Mouse (Mus musculus): Measurements from ENCODE around the gene Sf3a3. TPM values are rescaled to one million over a fixed set of nuclear protein-coding genes. Genes with fewer than 3 reads are reported as not detected.

Sf3a3 gene
- 118 and 153 TPM in 2 replicates for total RNA-seq (2017)

DNA sequence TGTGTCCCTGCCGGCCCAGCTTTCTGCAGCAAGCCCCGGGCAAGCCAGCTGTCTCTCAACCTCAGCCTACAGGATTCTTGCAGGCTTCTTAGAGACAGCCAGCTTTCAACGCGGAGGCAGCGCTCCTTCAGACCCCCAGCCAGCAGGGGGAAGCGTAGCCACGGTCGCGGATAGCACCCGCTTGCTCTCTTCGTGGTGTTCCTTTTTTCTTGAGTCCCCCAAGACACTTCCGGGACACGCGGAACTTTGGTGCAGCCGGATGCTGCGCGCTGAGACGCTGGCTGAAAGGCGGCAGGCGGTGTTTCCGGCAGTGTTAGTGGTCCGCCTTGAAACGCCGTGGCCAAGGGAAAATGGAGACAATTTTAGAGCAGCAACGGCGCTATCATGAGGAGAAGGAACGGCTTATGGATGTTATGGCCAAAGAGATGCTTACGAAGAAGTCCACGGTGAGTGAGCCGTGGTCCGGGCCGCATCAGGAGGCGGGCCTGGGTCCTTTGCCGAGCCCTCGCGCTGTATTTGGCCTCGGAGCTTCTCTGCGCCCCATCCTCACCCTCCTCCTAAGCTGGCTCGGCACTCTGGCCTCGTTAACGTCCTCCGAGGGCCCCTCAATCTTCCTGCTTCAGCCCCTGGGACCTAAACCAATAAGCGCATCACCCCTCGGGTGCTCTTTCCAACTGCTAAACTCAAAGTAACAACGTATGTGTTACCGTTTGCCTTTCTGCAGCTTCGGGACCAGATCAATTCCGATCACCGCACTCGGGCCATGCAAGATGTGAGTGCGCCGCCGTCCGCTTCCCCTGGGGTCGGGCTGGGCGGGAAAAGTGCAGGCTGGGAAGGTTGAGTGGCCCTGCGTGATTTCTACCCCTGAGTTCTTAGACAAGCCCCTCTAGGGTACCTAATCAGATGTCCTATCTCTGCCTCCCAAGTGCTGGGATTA is at the start of gene Sf3a3:
TSS of gene Sf3a3 (plus strand) at position 232 of the 937 bp plus-strand sequence.
- ATAC-seq (replicated peaks in 1 of 2; ENCODE audit: insufficient read depth in 1 of 2, low FRiP score in 2 of 2, low TSS enrichment in 1 of 2, low read depth in 1 of 2, poor library complexity in 2 of 2, severe bottlenecking in 2 of 2): peak; percentile 91 to 93

DNA sequence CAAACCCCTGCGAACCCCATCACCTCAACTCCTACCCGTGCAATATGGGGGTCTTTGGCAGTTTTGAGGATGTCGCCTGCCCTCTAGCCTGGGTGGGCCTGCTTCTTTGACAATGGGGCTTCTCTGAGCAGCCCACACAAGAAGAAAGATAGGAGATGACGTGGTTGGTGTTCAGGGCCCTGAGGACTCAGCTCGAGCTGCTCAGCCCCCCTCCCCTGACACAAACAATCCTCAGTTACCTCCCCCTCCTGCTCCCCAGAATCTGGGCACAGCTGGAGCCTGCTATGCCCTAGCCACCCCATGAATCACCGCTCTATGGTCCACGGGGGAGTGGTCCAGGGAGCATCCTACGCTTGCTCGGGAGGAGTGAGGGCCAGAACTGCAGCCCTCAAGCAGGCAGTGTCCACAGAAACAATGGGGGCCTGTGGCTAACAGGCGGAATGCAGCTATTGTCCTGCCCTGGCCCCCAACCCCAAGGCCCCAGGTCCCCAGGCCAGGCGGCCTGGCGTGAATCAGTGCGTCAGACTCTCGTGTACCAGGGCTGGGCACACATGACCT is 47.0 kb upstream of the Sf3a3 start:
- no peak for ATAC-seq (replicated peaks in 1 of 2; ENCODE audit: insufficient read depth in 1 of 2, low FRiP score in 2 of 2, low TSS enrichment in 1 of 2, low read depth in 1 of 2, poor library complexity in 2 of 2, severe bottlenecking in 2 of 2)

DNA sequence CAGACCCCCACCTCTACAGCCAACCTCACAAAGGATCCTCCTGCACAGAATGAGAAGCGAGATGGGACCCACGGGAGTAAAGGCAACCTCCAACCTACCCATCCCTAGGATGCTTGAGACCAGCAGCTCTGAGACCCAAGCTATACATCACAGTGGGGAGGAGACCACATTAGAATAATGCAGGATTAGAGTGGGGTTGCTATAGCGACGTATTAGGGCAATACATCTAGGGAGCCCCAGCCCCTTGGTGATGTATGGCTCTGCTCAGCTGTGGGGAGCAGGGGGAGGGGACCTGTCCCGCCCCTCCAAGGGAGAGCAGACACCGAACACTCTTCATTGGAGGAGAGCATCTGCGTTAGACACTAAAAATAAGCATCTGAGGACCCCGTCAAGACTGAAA is 46.5 kb upstream of the Sf3a3 start:
- no peak for ATAC-seq (replicated peaks in 1 of 2; ENCODE audit: insufficient read depth in 1 of 2, low FRiP score in 2 of 2, low TSS enrichment in 1 of 2, low read depth in 1 of 2, poor library complexity in 2 of 2, severe bottlenecking in 2 of 2)

DNA sequence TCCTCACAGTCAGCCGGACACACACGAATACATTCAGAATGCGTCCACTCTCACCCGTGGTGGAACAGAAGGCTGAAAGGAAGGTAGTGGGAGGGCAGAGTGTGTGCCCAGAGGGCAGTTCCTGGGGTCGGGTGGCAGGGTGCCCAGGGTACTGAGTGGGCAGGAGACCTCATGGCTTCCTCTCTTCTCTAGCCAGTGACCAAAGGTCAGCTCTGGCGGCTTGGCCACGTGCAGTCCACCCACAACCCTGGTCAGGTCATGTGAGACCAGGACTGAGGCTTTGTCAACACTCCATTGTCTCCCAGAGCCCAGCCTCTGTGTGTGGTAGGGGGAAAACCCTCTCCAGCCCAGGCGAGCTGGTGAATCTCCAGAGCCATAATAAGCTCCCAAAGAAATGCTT is 44.3 kb upstream of the Sf3a3 start:
- no peak for ATAC-seq (replicated peaks in 1 of 2; ENCODE audit: insufficient read depth in 1 of 2, low FRiP score in 2 of 2, low TSS enrichment in 1 of 2, low read depth in 1 of 2, poor library complexity in 2 of 2, severe bottlenecking in 2 of 2)

DNA sequence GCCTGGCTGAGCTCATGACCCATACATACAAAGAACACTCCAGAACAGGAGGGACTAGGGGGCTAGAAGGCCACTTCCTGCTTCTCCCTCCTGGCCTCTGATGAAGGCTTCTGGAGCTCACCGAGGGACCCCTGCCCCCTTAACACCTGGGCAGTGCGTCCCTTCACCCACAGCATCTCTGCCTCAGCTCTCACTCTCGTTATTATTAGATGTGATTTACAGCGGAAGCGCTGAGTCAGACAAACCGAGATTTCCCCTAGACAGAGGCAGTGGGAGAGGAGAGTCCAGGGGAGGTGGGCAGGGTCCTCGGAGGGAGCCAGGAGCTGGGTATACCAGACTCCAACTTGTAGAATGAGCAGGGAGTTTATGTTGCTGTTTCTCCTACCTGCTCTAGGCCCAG is 43.0 kb upstream of the Sf3a3 start:
- no peak for ATAC-seq (replicated peaks in 1 of 2; ENCODE audit: insufficient read depth in 1 of 2, low FRiP score in 2 of 2, low TSS enrichment in 1 of 2, low read depth in 1 of 2, poor library complexity in 2 of 2, severe bottlenecking in 2 of 2)

DNA sequence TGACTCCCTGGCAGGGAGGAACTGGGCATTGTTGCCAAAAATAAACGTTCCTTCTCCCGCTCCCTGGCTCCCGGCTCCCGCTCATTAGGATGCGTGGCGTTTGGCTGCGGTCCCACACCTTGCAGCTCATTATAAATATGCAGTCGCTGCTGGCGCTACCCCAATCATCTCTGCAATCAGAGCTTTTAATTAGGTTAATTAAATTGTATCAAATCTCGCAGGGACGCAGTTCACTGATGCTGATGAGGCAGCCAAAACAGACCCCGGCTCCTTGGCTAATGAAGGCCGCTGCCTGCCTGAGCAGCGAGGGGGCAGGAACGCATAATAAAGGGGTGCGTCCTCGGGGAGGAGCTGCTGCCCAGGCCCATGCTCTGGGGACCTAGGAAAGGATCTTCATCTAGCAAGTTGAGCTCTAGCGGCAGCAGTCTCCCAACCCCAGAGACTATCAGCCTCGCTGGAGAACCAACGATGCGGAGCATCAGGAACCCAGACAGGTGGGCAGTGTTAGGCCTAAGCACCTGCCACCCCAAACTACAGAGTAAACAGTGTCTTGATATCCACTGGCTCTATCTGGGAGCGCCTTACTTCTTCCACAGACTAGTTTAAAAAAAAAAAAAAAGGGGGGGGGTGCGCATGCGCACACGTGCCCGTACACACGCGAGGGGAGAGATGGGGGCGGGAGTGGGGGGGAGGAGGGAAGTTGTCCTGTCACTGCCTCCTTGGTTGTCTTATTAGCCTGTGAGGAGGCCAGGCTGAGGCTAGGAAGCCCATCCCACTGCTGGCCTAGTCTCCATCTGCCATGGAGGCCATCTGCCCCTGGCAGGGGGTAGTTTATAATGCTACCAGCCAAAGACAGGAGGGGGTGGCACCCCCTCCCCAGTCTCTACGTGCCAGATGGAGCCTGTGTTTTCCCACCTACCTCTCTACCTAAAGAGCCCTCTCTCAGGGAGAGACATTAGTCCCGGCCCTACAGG is 41.9 kb upstream of the Sf3a3 start:
- no peak for ATAC-seq (replicated peaks in 1 of 2; ENCODE audit: insufficient read depth in 1 of 2, low FRiP score in 2 of 2, low TSS enrichment in 1 of 2, low read depth in 1 of 2, poor library complexity in 2 of 2, severe bottlenecking in 2 of 2)

DNA sequence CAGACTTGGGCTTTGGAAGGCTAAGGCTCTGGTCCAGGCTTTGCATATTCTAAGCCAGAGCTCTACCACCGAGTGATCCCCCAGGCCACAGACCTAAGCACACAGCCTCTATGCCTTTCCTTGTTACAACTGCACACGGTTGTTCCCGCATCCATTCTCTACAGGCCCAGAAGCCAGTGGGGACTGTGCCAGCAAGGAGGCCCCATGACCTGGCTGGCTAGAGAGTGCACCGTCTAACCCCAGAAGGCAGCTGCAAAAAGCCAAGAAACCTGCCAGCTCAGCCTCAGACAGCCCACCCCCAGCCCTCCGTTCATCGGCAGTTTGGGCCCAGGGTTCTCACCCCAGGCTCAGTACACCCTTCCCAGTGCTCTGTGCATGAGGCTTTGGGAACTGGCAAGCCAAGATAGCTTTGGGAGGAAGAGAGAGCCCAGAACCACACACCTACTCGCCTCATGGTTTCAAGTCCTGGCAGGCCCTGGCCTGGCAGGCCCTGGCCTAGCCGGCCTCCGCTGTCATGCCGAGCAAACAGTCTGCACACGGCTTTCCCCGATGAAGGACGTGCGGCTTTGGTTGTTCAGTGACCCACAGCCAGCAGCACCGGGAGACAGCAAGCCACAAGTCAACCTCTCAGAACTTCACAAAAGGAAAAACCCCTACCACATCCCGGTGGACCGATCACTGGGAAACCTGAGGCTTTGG is 40.1 kb upstream of the Sf3a3 start:
- no peak for ATAC-seq (replicated peaks in 1 of 2; ENCODE audit: insufficient read depth in 1 of 2, low FRiP score in 2 of 2, low TSS enrichment in 1 of 2, low read depth in 1 of 2, poor library complexity in 2 of 2, severe bottlenecking in 2 of 2)

DNA sequence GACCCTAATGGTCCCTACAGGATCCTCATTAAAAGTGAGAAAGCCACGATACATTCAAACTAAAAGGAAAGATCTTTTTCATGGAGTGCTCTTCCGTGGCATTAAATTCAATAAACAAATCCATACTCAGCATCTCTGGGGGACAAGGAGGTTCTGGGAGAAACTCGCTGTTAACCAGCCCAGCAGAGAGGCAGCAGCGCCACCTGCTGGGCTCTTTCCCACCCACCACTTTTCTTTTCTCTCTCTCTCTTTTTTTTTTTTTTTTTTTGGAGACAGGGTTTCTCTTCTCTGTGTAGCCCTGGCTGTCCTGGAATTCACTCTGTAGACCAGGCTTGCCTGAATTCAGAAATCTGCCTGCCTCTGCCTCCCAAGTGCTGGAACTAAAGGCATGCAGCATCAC is 39.5 kb upstream of the Sf3a3 start:
- no peak; a peak in 1 of 4 replicates for ATAC-seq (replicated peaks in 1 of 2; ENCODE audit: insufficient read depth in 1 of 2, low FRiP score in 2 of 2, low TSS enrichment in 1 of 2, low read depth in 1 of 2, poor library complexity in 2 of 2, severe bottlenecking in 2 of 2)

DNA sequence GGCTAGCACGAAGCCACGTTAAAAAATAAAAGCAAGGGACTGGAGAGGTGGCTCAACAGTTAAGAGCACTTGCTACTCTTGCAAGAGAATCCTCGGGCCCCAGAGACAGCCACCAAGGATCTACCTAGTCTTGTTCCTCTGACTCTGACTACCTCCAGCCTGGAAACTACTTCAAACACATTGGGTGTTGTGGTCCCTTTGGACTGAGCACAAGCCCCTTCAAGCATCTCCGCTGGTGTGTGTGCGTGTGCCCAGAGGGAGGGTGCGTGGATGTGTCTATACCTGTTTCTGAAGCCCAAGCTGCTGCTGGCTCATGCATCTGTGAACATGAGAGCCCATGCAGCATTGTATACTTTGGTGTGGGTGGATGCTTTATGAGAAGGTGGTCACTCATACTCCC is 38.6 kb upstream of the Sf3a3 start:
- no peak for ATAC-seq (replicated peaks in 1 of 2; ENCODE audit: insufficient read depth in 1 of 2, low FRiP score in 2 of 2, low TSS enrichment in 1 of 2, low read depth in 1 of 2, poor library complexity in 2 of 2, severe bottlenecking in 2 of 2)

DNA sequence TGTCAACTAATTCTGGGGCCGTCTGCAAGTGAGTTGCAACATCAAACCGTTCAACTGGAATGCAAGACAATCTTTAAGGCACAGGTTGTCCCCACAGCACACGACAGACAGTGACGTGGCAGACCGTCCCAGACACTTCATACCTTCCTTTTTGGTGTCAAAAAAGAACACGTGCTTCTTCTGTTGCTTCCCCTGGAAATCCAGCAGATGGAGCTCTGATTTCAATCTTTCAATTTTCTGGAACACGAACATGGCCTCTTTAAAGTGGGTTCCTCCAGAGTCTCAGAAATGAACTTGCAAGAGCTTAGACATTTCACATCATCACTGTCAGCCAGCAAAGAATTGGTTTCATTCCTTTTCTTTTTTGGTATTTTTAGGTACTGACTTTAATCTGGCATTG is 32.3 kb upstream of the Sf3a3 start:
- peak in 1 of 2 experiments; percentile 29; a peak in 1 of 4 replicates for ATAC-seq (replicated peaks in 1 of 2; ENCODE audit: insufficient read depth in 1 of 2, low FRiP score in 2 of 2, low TSS enrichment in 1 of 2, low read depth in 1 of 2, poor library complexity in 2 of 2, severe bottlenecking in 2 of 2)

DNA sequence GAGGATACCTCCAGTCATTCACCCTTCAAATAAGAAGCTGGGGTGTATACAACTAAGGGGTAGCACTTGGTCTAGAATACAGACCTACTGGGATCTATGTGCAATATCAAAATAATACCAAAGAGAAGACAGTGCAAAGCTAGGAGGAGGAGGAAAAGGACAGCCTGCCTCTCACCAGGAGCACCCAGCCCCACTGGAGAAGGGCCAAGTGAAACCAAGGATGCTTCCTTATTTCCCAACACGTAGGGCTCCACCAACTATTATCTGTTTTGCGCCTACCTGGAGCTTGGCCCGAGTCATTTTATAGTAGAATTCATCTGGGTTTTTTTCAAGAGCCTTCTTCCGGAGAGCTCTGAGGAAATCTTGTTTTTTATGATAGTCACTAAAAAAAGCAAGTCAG is 31.1 kb upstream of the Sf3a3 start:
- ATAC-seq (replicated peaks in 1 of 2; ENCODE audit: insufficient read depth in 1 of 2, low FRiP score in 2 of 2, low TSS enrichment in 1 of 2, low read depth in 1 of 2, poor library complexity in 2 of 2, severe bottlenecking in 2 of 2): no peak

DNA sequence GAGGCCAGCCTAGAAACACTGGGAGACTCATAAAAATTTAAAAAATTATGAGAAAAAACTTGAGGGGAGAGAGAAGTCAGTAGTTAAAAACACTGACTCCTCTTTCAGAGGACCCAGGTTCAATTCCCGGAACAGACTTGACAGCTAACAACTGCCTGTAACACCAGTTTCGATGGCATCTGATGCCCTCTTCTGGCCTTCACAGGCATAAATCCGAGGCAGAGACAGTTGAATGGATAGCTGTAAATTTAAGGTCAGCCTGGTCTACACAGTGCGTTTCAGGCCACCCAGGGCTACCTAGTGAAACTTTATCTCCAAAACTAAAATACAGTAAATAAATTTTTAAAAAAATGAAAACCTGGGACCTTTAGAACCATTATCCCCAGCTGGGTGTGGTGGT is 29.6 kb upstream of the Sf3a3 start:
- ATAC-seq (replicated peaks in 1 of 2; ENCODE audit: insufficient read depth in 1 of 2, low FRiP score in 2 of 2, low TSS enrichment in 1 of 2, low read depth in 1 of 2, poor library complexity in 2 of 2, severe bottlenecking in 2 of 2): no peak

DNA sequence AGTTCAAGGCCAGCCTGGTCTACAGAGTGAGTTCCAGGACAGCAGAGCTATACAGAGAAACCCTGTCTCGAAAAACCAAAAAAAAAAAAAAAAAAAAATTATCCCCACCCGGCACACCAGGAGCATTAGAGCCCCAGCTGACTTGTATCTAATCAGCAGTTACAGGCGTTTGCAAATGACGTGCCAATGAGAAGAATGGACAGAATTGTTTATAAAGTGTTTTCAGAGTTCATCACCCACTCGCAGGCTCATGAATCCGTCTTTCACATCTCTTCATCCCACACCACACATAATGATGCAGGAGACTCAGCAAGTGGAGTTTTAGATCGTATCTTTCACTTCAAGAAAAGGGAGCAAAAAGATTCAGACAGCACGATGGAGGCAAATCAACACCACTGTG is 29.1 kb upstream of the Sf3a3 start:
- no peak for ATAC-seq (replicated peaks in 1 of 2; ENCODE audit: insufficient read depth in 1 of 2, low FRiP score in 2 of 2, low TSS enrichment in 1 of 2, low read depth in 1 of 2, poor library complexity in 2 of 2, severe bottlenecking in 2 of 2)

DNA sequence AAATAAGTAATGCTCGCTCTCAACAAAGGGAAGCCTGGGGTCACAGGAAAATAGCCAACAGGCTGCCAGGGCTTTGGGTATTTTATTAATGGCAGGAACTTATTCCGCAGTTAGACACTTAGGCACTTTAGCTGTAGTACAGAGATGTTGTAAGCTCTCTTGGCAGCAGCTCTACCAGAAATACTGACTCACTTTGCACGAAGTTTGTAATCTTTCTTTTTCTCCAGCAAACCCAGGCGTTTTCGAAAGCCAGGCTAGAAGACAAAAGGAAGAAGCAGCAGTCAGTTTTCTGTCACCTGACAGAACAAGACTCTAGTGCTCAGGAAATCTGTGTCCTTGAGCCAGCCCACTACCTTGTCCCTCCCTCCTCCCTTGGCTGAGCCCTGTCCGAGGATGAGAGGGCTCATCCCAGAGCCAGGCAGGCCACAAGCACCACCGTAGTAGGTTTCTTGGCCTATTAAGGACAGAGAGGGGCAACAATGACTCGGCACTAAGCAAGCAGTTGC is 28.6 kb upstream of the Sf3a3 start:
- ATAC-seq (replicated peaks in 1 of 2; ENCODE audit: insufficient read depth in 1 of 2, low FRiP score in 2 of 2, low TSS enrichment in 1 of 2, low read depth in 1 of 2, poor library complexity in 2 of 2, severe bottlenecking in 2 of 2): no peak

DNA sequence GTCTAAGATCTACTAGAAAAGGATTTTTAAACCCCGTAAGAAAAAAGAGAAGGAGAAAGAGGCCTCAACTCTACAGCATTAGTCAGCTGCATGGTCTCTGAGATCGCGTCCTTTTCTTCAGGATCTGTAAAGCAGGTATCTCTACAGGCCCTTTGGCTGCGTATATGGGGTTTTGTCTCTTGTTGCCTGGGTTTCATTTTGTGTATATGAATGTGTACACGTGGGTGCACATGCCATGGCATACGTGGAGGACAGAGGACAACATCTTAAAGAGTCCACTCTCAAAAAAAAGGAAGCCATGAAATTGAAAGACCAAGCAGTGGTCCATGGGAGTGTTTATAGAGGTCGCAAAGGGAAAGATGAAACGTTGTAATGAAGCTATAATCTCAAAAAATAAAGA is 23.1 kb upstream of the Sf3a3 start:
- no peak for ATAC-seq (replicated peaks in 1 of 2; ENCODE audit: insufficient read depth in 1 of 2, low FRiP score in 2 of 2, low TSS enrichment in 1 of 2, low read depth in 1 of 2, poor library complexity in 2 of 2, severe bottlenecking in 2 of 2)

DNA sequence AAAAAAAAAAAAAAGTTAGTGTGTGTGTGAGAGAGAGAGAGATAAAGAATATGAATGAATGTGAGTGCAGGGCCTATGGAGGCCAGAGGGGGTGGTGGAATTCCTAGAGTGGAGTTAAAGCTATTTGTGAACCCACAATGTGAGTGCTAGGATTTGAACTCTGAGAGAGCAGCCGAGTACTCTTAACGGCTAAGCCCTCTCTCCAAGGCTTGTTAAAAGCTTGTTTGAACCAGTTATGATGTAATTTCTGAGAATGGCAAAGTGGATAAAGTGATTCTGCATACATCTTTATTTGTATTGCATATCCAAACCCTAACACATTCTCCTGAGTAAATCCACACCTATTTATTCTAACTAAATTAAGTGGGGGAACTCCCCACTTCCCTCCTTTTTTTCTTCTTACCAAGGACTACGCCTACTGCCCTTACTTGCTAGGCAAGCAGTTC is 22.1 kb upstream of the Sf3a3 start:
- ATAC-seq (replicated peaks in 1 of 2; ENCODE audit: insufficient read depth in 1 of 2, low FRiP score in 2 of 2, low TSS enrichment in 1 of 2, low read depth in 1 of 2, poor library complexity in 2 of 2, severe bottlenecking in 2 of 2): no peak

All from hematopoietic stem cell, adult 5-6 weeks (primary cell).